Mouse (Mus musculus) cerebellum, postnatal 10 days (tissue): Measurements from ENCODE around the gene Slc51a.
"Not testable (repeated sequence)": the region's sequence is repeated elsewhere in the genome, so short reads cannot be mapped to it uniquely, and the experiment has no call there.

Experiments used
- DNase-seq, 2 experiments: peaks; one replicate each; pipeline ENCODE4 v3.0.0; 2021; ENCODE audit warnings: mixed read lengths in 2 of 2

Slc51a gene

DNA sequence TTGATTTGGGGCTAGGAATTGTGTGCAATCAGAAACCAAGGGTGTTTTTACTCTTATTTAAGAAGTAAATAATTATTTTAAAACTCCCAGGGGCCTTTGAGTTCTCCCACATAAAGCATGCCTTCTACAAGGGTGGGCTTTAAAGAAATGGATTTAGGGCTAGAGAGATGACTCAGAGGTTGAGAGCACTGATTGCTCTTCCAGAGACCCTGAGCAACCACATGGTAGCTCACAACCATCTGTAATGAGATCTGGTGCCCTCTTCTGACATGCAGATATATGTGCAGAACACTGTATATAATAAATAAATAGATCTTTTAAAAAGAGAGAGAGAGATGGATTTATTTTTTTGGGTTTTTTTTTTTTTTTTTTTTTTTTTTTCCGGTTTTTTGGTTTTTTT lies 22.8 kb downstream of the Slc51a start:
- DNase-seq = no peak

DNA sequence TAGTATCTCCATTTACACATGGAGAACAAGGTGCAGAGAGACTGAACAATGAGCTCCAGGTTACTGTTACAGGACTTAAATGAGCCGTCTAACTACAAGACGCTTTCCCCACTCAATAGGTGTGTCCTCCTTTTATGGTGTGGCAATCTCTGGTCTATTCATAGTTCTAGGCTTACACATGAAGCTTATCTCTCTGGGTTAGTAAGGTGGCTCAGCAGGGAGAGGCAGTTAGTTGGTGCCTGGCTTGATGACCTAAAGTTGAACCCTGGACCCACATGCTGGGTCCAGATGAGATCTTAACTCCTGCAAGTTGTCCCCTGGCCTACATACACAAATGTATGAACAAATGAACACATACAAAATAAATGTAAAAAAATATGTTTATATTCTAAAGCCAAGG lies 24.3 kb downstream of the Slc51a start:
- no peak for DNase-seq

DNA sequence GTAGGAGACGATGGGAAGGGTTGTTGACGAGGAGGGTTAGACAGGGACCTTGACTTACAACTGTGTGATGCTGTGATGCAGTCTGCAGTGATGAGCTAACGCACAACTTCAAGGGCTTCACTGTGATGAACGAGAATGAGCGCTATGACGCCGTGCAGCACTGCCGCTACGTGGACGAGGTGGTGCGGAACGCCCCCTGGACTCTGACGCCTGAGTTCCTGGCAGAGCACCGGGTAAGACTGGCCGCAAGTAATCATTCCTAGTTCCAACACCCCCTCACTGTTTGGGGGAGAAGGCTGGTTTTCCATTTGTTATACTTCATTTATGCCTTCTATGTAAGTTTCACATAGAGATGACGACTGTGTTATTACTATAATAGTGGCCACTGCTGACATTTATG lies 24.7 kb downstream of the Slc51a start:
- no peak for DNase-seq

DNA sequence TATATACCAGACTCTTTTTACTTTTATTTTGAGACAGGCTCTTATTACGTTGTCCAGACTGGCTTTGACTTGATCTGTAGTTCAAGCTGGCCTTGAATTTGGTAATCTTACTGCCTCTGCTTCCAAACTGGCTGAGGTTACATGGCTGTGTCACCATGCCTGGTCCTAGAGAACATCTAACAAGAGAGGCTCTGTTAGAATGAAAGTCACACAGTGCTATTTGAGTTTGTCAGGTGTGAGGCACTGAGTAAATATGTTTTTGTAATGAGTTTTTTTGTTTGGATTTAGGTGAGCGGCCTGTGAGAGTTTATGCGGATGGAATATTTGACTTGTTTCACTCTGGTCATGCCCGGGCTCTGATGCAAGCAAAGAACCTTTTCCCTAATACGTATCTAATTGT lies 26.0 kb downstream of the Slc51a start:
- no peak for DNase-seq

DNA sequence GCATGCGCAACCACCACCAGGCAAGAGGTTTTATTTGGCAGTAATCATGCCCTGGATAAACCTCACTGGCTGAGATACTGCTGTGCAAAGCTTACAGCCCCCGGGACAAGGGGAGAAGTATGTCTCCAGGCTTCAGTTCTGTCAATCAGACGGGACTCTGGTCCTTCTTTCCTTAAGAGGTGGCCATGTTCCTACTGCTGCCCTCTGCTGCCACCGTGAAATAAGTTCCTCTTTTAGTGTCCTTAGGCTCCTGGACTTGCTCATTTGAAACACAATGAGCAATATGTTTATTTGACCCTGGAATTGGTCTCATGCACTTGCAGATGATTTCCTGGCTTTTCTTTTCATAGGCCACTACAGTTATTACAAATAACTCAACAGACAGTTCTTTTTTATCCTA lies 27.2 kb downstream of the Slc51a start:
- DNase-seq = peak in 1 of 2 experiments; percentile 14

DNA sequence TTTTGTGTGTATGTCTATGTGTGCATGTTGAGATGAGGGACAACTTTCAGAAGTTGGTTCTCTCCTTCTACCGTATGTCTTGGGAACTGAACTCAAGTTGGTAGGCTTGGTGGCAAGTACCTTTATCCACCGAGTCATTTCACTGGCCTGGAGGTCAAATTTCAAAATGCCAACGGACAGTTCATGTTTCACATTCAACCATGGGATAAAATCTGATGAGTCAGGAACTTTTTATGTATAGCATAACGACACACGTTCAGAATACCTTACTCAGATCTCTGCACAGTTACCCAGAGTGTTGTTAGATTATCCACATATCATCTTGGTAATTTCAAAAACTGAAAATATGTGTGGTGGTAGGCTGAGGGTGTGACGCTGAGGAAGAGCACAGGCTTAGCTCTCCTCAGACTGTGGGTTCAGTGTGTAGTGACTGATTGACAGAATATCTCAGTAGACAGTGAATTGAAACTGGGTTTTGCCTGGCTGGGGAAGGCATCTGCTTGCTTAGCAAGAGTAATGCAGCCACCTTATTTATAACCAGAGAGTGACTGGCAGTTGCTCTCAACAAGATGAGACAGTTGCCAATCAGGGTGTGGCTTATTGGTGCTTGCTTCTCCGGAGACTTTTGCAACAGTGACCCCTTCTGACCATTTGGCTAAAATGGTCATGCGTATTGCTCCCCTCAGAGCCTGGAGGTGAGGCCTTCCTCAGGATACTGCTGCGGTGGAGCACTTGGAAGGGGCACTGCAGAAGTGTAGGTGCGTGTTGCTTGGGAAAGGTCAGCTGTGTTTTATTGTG lies 29.9 kb downstream of the Slc51a start:
- DNase-seq = peak; percentile 79 to 84

- DNase-seq = no peak
Observed at GRCm38 (mm10) chr16:32456761-32457160, 30.9 kb downstream of the Slc51a start.

DNA sequence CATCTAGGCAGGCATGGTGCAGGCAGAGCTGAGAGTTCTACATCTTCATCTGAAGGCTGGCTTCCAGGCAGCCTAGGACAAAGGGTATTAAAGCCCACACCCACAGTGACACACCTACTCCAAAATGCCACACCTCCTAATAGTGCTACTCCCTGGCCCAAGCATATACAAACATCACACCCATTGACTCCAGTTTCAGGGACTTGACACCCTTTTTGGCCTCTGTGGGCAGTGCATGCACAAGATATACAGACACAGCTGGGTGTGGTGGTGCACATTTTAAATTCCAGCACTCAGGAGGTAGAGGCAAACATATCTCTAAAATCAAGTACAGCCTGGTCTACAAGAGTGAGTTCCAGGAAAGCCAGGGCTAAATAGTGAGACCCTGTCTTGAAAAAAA lies 31.6 kb downstream of the Slc51a start:
- no peak for DNase-seq

GRCm38 (mm10) chr16:32454646-32455045 lies 33.0 kb downstream of the Slc51a start:
- DNase-seq = no peak

DNA sequence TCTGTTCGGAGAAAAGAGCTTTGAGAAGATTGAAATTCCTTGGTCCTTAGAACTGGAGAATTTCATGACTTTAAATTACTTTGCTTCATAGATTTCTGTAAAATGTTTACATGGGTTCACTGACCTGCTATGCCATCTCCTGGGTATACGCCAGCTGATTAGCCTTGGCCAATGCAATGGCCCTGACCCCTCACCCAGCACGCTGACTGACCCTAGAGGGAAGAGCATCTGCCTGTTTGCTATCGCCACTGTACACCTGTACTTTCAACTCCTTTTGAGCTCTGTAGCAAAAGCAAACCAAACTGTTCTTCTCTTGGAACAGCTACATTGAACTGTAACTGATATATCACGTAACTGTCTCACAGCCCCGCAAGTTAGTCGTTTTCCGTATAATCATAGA lies 34.6 kb downstream of the Slc51a start:
- no peak for DNase-seq

GRCm38 (mm10) chr16:32450133-32450532 lies 37.5 kb downstream of the Slc51a start:
- no peak for DNase-seq

GRCm38 (mm10) chr16:32449665-32450064 lies 38.0 kb downstream of the Slc51a start:
- no peak for DNase-seq

- DNase-seq = no peak
Observed at GRCm38 (mm10) chr16:32446563-32447138, 41.0 kb downstream of the Slc51a start.

GRCm38 (mm10) chr16:32445558-32445957 lies 42.1 kb downstream of the Slc51a start:
- DNase-seq = no peak

GRCm38 (mm10) chr16:32444615-32445014 lies 43.1 kb downstream of the Slc51a start:
- not testable (repeated sequence) for DNase-seq

- no peak for DNase-seq
Observed at GRCm38 (mm10) chr16:32441432-32441831, 46.2 kb downstream of the Slc51a start.

- no peak for DNase-seq
Observed at GRCm38 (mm10) chr16:32437266-32437665, 50.4 kb downstream of the Slc51a start.

GRCm38 (mm10) chr16:32436657-32437056 lies 51.0 kb downstream of the Slc51a start:
- DNase-seq = no peak

DNA sequence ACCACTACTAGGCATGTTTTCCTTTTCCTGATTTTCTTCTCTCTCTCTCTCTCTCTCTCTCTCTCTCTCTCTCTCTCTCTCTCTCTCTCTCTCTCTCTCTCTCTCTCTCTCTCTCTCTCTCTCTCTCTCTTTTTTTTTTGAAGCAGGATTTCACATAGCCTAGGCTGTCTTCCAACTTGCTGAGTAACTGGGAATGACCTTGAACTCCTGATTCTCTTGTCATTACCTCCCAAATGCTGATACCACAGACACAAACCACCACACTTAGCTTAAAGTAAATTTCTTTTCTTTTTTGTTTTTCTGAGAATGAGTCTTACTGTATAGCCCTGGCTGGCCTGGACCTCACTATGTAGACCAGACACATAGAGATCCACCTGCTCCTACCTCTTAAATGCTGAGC lies 53.0 kb downstream of the Slc51a start:
- DNase-seq = no peak

GRCm38 (mm10) chr16:32434066-32434465 lies 53.6 kb downstream of the Slc51a start:
- no peak for DNase-seq

- DNase-seq = no peak
Observed at GRCm38 (mm10) chr16:32433138-32433537, 54.5 kb downstream of the Slc51a start.

DNA sequence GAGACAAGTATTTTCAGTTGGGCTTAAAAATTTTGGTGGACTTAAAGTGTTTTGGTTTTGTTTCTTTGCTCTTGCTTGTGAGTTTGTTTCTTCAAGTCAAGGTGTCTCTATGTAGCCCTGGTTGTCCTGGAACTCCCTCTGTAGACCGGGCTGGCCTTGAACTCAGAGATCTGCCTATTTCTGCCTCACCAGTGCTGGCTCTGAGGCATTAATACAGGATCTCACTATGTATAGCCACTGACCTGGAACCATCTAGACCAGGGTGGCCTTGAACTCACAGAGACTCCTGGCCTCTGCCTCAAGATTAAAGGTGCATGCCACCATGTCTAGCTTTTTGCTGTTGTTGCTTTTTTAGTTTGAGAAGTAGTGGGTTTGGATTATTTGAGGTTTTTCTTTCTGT lies 55.8 kb downstream of the Slc51a start:
- DNase-seq = no peak

DNA sequence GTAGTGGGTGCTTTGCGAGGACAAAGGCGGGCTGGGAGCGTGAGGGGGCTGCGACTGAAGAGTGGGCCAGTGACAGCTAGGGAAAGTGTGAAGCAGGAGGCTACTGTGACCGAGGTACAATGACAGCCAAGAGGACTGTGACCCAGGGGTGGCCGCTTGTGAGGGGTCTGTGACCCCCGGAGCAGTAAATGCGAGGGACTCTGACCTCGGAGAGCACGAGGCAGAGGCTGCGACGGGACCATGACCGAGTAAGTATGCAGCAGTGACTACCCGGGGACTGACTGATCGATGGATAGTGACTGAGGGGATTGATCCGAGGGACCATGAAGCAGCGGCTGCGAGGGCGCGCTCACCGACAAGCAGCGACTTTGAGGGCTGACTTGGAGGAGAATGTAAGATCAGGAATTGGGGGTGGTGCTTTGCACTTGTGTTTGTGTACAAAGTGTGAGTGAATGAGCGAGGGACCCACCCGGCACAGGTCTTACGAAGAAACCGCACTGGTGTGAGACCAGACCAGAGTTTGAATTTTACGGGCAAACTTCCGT lies 56.6 kb downstream of the Slc51a start:
- DNase-seq = no peak

GRCm38 (mm10) chr16:32430474-32431046 lies 57.1 kb downstream of the Slc51a start, which contains the start of gene Pcyt1a:
Gene Pcyt1a, plus strand, starts transcription at chr16:32430921.
- peak; percentile 95 to 96 for DNase-seq
